Mouse (Mus musculus): ENCODE measurements at regions not wholly inside any gene's neighbourhood (a gene's known extent, or its start where the extent isn't known, plus 50 kb on each side); places are given as distances from the start of the nearest gene placed in this dataset.

DNA sequence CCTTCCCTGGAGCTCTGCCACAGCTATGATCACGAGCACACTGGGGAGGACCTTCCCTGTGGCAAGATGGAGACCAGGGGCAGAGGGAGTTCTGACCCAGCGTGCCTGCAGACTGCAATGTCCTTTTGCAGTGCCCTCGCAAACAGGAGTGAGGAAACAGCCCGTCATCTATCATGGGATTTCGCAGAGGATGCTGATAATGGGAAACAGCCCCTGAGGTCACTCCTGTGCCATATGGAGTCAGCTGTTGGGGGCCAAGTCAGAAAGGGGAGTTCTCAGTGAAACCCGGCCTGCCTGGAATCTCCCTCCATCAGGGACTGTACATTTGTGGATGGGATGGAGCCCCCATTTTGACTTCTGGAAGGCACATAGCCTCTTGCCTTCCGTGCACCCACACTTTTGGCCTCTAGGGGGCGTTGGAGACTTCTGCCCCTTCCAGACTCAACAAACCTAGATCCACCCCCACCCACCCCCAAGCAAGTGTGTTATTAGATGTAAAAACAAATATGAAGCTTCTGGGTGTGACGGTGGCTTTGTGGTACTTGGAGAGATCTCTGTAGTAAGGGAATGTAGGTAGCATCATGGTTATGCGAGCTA lies 98.1 kb downstream of the Kdr start:
- DNase-seq (ENCODE audit: low read depth, low spot score), result no peak

DNA sequence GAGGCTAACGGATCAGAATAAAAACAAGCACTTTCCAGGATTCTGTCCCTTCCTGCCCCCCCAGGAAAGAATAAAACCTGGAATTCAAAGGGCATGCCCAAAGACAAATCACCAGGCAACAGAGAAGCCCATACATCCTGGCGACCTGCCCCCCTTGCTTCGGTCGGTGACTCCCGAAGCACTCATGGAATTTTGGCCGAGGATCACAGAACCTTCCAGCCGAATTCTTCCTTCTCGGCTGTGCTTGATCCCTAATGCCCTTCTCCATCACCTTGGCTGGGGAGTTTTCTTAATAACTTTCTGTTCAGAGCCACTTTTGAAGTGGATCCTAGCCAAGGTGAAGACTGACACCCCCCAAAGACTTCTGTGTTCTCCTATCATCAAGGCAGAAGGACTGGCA lies 99.9 kb downstream of the Kdr start:
- no peak for DNase-seq (ENCODE audit: low read depth, low spot score)

DNA sequence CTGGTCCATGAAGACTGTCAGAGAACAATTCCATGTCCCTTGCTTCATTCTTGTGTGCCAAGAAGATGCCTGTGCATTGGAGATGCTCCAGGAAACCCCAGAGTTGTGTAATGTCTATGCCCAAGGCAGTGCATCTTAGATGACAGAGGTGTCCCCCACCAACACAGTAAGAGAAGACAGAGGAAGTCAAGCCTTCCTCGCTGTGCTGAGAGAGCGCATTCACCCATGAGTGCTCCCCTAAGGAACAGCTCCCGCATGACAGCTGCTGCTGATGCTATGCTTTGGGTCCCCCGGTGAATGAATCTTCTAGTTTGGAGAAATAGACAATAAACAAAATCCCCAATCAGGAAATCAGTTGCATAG lies 100.7 kb downstream of the Kdr start:
- no peak for DNase-seq (ENCODE audit: low read depth, low spot score)

DNA sequence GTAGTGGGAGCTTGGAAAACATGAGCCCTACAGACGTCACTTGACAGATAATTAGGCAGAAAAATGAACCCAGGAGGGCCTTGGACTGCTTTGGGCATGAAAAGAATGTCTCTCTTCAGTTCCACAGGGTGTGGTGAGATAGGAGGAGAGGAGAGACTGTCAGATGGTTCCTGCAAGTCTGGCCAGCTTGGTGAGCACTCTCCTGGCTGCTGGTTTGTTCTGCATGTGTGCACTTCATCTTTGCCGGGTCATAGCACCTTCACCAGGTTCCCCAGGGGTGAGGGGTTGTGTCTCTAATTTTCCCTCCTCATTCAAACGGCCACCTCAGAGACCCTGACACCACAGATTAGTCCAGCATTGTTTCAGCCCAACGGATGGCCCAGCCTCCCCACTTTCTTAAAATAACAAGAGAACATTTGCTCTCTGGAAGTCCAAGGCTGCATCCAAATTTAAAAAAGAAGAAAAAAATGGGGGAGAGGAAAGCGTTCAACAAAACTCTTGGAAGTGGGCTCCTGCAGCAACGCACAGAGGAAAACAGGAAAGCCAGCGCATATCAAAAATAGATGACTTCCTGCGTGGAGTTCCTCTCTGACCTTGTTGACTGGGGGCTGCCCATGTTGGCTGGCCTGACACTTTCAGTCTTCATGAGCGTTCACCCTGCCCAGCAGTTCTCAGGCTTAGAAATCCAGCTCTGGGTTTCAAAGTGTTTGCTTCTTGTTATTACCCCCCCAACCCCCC lies 101.2 kb downstream of the Kdr start:
- DNase-seq (ENCODE audit: low read depth, low spot score), result no peak

DNA sequence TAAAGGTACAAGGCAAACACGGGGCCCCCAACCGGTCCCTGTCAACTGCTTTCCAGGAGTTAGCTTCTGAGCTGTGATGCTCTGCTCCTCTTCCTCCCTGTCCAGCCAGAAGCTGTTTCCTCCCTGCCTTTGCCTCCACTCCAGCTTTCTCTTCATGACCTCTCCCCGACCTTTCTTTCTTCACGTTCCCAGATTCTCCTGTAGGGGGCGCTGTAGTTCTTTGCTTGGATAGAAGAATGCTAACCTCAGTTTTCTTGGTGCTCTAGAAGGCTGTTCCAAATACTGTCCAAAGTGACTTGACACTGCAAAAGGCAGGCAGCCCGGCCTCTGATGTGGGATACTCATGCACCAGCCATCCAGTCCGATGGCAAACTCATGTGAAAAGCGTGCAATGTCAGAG lies 107.1 kb downstream of the Kdr start:
- DNase-seq (ENCODE audit: low read depth, low spot score), result peak; percentile 31

DNA sequence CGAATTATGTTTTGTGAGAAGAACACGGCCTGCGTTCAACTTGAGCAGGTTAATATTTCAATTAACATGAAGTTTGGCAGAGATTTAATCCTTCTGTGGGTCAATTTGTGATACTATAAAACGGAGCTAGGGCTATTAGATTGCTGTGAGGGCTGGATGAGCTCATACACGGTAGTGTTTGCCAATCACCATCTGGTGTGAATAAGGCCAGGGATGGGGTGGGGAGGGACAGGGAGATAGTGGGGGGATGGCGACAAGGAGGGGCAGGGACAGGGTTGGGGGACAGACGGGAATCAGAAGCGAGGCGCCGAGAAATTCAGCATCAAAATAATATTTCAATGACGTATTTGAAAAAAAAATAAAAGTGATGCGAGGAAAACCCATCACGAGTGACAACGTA lies 107.6 kb downstream of the Kdr start:
- no peak for DNase-seq (ENCODE audit: low read depth, low spot score)

DNA sequence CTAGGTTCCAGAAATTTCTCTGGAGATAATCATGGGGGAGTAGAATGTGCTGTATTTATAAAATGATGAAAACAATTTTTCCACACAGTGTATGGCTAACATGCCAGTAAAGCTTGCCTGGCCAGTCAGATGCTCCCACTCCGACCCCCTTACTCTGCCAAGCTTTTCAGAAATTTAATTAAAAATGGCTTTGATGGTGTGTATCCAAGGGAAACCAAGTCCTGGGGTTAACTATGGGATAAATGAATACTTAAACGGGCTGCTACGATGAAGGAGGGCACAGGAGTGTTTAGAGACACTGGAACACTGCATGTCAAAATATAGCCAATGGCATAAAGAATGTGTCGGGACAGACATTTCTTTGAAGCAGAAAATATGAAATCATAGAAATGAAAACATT lies 108.7 kb downstream of the Kdr start:
- no peak for DNase-seq (ENCODE audit: low read depth, low spot score)

DNA sequence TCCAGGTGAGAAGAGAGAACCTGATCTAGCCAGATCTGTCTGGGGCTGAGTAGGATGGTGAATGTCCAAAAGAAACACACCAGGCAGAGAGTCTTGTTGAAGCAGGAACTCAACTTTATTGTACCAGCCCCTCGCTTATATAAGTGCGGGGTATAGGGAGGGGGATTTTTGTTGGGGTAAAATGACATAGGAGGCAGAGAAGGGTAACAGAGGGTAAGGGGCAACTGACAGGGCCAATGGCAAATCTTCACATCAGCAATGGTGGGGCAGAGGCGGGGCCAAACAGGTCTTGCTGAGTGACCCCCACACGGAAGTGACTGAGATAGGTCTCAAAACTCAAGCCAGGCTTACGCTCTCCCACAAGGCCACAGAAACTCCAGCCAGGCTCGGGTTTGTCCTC lies 113.2 kb downstream of the Kdr start:
- DNase-seq (ENCODE audit: low read depth, low spot score), result no peak

DNA sequence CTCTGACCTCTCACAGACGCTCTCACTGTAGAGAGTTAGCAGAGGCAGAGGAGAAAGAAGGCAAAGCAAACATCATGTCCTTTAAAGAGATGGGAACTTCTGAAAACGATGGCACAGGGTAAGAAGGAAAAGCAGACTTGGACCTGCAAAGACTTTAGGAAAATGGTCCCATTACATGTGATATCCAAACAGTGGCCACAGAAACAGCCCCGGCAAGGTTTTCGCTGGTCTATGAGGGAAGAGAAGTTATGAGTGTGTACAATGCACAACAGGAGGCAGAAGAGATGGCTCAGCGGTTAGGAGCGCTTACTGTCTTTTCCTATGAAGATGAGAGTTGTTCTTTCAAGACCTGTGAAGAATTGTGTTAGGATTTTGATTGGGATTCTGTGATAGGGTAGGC lies 114.9 kb downstream of the Kdr start:
- DNase-seq (ENCODE audit: low read depth, low spot score), result no peak

DNA sequence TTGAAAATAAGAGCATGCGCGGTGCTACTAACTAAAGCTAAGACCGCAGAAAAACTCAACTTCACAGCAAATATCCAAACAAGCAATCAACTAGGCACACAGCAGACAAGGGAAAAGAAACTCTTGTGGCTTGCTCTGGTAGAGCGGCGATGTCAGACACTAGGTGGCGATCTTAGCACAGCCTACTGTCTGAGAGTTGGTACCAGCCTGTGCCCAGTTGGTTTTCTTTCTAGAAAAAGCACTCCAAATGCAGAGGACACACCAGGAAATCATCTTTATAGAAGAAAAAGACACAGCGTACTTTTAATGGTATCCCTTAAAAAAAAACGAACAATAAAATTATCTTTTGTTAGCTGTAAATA lies 115.6 kb downstream of the Kdr start:
- DNase-seq (ENCODE audit: low read depth, low spot score), result no peak

DNA sequence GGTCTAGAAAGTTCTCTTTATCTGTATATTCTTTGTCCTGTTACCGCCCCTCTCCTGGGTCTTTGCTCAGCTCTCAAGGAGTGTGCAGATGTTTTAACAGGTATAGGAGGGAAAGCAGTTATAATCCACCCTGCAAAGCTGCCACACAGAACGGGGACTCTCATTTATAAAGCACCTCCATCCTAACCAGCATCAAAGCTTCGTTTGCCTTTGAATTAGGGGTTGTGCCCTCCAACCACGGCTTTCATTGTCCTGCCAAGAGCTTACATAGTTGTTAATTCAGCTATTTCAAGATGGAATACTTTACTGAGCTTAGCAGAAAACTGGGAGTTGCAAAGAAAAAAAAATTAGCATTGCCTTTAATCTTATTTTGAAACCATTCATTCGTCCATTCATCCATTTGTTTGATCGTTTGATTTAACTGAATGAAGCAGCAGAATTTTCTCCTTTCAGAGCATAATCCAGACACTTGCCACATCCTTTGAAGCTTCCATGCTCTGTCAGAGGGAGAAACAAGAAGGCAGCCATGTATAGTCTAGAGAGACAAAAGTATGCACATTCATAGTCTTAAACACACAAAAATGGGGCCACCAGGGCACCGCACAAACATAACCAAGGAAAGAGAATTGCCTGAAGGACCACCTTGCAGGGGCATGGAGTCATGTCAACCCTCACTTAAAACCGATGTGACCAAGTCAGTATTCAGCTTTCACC lies 116.2 kb downstream of the Kdr start:
- DNase-seq (ENCODE audit: low read depth, low spot score), result no peak

DNA sequence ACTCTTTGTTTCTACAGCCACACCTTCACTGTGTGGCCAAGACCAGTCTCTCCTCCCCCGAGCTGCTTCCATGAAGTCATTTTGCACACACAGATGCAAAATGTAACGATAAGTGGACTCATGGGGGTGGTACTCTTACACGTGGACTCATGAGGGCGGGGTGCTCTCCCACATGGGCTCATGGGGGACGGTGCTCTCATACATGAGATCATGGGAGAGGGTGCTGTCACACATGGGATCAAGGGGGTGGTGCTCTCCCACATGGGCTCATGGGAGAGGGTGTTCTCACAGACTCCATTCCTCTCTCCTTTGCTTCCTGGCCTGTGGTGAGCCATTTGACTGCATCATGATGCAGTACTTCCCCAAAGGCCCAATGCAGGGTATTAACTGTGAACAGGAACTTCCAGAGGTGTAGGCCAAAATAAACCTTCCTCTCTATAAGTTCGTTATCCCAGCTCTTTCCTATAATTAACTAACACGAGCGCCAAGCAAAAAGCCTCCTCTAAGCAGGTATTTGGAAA lies 118.9 kb downstream of the Kdr start:
- DNase-seq (ENCODE audit: low read depth, low spot score), result no peak

DNA sequence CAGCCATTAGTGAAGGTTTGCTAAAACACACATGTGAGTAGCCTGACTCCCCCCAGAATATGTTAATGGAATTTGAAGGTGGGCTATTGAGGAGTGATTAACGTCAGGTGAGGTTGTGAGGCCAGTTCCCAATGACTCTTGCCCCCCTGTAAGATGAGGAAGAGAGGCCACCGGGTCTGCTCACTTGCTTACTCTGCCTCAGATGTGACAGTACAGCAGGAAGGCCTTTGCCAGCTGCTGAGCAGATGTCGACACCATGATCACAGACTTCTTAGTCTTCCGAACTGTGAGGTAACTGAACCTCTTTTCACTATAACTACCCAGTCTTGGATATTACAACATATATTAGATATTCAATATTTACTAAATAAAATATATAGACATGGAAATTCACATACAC lies 127.4 kb downstream of the Kdr start:
- no peak for DNase-seq (ENCODE audit: low read depth, low spot score)

DNA sequence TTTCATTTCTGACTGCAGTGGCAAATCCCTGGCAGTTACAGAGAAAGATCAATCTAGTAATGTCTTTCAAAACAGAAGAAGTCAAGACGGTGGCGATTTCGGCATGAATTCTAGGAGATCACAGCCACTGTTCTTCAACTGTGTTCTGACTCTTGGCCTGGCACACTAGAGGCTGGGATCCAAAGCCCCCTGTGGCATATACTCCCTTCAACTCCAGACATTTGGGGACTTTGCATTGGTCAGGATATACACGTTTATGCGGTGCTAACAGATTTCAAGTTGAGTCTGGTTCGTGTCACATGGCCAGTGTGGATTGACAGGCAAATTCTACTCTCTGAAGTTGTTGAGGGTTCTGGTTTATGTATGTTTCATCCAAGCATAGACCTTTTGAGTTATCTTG lies 130.3 kb downstream of the Kdr start:
- no peak for DNase-seq (ENCODE audit: low read depth, low spot score)

DNA sequence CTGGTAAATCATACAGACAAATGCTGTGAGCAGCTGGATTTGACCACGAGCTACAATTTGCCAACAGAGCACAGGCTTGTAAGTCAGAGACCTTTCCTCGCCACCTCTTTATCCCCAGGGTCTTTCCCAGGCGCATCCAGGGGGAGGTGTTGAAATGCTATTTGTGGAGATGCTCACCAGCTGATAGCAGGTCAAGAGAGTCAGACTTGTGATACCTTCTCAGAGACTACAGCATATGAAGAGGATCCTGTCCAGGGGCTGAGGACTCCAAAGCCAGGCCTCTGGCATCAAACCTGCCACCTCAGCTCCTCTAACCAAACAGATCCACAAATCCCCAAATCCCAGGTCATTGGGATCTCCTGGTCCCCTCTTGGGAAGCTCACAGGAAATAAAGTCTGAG lies 130.9 kb downstream of the Kdr start:
- DNase-seq (ENCODE audit: low read depth, low spot score), result no peak

DNA sequence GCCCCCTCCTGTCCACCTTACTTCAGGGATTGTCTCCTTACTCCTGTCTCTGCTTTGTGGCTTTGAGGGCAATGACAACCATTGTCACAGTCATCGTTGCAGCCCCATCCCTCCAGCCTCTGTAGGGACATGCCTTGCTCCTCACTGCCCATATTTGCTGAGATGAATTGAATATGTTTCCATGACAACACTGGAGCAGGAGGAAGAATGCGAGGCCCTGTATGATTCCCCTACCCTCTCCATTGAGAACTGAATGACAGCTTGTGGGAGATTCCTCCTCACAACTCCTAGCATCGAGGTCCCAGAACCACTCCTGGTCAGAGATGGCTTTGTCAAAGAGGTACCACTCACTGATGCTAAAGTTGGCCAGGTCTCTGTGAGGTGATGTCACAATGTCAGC lies 132.2 kb downstream of the Kdr start:
- DNase-seq (ENCODE audit: low read depth, low spot score), result no peak

DNA sequence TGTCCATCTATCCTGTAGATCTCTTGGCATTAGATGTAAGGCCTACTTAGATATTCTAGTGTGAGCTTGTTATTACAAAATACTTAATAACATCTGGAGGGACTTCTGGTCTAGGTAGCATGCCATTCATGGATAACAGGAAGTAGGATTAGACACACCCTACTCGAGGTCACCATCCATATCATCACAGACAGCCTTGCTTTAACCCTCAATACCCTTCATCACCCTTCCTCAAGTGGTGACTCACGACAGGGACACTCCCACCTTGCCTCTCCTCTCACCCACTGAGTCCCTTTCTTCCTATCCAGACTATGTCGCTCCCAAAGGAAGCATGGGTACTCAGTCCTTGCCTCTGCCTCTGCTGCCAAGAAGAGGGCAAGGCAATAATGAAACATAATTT lies 134.5 kb downstream of the Kdr start:
- no peak for DNase-seq (ENCODE audit: low read depth, low spot score)

DNA sequence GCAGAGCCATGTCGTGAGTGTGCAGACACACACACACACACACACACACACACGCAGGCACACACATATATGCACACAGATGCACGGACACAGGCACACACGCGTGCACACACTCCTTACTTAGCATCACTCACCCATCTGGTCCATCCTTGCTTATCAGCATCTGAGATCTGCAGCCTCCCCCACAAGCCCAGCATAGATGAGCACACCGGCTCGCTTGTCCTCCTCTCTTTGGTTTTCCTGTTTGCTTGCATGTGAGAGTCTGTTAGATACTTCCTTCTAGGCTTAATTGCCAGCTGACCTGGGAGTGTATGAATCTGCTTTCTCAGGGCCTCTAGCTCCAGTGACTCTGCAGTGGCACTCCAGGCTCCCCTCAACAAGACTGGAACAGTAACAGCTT lies 137.8 kb downstream of the Kdr start:
- no peak for DNase-seq (ENCODE audit: low read depth, low spot score)

DNA sequence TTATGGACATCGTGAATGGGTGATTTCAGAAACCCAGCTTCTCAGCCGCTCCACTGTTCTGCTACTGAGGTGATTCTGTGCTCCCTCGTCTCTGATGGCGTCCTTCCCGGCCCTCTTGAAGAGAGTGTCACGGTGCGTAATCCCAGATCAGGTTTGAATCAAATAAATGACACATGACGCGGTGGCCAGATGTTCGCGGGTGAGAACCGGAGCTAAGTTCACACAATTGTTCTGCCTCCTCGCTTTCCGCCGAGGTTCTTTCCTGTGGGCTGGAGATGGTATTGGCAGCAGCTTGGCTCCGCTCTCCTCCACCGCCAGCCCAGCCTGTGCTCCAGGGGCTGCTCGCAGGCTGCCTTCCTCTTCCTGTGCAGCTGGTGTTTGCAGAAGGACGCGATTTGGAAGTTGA lies 142.7 kb downstream of the Kdr start:
- DNase-seq (ENCODE audit: low read depth, low spot score), result no peak

DNA sequence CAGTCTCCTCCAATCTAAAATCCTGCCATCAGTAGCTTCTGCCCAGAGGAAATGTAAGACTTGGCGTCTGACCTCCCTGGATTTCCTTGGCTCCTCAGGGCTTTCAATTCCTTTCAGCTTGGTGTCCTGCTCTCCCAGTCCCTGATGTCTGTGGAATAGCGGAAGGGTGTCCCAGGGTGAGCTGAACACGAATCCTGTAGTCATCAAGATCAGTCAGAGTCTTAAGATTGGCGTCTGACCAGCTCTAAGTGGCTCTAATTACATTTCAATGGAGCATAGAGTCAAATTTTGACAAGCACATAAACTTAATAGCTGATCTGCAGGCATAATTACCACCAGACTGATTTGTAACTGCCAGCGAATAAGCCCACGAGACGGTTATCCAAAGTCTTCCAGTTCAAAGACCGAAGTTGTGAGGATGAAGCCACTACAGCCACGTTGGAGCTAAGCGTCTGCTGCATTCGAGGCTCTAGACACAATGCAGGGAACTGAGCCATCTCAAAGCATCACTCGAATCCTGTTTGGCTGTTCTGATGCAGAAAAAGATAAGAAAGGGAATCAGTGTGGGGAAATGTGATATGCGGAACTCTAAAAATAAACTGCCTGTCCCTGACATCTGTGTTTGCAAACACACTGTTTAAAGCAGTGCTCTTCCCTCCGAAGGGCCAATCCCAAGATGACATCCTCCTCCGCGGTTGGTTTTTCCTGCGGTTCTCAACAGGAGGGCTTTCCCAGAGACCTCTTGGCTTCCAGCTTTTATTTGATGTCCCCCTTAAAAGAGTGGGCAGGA lies 143.3 kb downstream of the Kdr start:
- no peak for DNase-seq (ENCODE audit: low read depth, low spot score)

DNA sequence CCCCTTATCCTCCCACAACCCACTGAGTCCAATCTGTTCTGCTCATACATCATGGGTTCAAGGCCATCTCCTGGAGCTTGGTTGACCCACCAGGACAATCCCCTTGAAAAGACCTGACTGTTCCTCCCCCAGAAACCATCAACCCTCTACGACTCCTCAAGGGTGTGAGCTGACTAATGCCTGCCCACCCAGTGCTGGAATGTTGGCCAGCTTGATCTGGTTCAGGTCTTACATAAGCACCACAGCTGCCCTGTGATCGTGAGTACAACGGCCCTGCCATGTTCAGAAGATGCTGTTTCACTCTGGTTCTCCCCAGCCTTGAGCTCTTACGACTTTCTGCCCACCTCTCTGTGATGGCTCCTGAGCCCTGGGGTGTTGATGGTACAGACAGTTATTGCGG lies 145.9 kb downstream of the Kdr start:
- DNase-seq (ENCODE audit: low read depth, low spot score), result no peak

DNA sequence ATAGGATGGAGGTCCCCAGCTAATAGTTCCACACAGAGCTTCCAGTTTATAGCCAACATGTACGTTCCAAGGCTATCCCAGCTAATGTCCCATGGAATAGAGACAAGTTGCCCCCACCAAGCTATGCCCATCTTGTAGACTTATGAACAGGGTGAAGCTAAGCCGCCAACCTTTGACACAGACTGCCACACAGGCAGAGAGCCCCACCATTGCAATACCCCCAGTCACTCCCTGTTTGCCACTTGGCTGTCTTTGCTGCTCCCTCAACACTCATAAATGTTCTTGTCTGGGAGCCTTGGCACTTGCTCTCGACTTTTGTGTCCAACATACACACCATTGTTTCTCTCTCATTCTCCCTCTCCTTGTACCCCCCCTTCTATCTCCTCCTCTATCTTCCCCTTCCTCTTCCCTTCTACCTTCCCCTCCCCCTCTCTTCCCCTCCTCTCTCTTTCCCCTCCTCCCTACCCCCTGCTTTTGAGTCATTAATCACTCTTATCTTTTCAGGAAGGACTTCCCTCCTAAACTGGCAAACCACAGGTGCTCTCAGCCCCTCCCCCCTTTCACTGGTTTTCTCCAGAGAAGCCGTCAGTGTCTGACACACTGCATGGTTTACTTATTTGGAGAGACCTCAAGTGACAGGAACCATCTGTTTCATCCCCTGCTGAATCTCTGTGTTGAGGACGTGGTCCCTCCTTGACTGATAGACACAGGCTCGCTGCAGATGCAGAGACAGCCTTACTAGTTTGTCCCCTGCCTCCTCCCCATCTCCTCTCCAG lies 148.2 kb downstream of the Kdr start:
- no peak for DNase-seq (ENCODE audit: low read depth, low spot score)

All from WW6 (cell line).